Mouse (Mus musculus): ENCODE data around the gene Fuk.
"Not testable (repeated sequence)": the region's sequence is repeated elsewhere in the genome, so short reads cannot be mapped to it uniquely, and the experiment has no call there.

Fuk gene

GRCm38 (mm10) chr8:110861347-110862025 lies 40.8 kb downstream of the Fuk start:
- DNase-seq, result not testable (repeated sequence)

DNA sequence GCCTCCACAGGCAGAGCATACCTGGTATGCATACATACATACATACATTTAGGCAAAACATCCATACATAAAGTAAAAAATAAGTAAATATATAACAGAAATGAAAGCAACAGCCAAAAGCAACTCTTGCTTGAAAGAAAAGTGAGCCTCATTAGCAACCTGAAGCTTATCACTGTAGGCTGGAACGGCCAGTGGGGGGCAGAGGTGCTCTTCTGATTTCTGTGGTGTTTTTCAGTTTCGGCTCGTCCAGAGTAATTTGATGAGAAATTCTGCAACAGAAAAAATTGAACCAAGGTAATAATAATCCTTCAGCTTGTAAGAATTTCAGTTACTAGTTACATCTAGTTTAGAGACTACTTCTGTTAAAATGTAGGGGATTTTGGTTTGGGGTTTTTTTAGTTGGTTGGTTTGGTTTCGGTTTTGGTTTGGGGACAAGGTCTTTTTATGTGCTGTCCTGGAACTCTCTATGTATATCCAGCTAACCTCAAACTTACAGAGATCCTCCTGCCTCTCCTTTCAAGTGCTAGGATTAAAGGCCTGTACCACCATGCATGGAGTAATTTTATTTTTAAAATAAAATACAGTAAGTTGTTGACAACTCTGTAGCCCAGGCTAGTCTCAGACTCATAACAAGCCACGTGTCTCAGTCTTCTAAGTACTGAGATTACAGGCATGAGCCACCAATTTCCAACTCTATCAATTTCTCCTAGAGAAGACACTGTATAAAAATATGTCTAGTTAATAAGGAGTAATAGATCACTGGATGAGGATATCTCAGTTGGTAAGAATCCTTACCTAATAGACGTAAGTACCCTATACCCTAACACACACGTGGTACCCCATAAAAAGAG lies 42.4 kb downstream of the Fuk start:
- peak; percentile 4 for DNase-seq

DNA sequence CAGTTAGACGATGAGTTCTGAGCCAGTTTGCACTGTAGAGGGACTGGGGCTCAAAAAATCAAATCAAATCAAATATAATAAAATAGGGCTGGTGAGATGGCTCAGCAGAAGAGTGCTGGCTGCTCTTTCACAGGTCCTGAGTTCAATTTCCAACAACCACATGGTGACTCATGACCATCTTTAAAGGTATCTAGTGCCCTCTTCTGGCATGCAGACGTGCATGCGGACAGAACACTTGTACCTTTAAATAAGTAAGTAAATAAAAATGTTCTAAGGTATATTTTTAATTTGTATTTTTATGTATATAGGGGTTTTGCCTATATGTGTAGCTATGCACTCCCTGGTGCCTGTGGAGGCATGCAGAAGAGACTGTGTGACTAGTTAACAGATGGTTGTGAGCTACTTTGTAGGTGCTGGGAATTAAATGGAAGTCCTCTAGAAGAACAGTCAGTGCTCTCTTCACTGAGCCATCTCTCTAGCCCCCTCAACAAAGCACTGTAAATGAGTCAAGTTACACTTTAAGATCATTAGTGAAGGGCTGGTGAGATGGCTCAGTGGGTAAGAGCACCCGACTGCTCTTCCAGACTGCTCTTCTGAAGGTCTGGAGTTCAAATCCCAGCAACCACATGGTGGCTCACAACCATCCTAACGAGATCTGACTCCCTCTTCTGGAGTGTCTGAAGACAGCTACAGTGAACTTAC lies 45.4 kb downstream of the Fuk start:
- peak; percentile 23 for DNase-seq

- DNase-seq, result not testable (repeated sequence)
These were observed 46.2 kb downstream of the Fuk start for GRCm38 (mm10) chr8:110856073-110856472.

GRCm38 (mm10) chr8:110851186-110851585 lies 51.1 kb downstream of the Fuk start:
- DNase-seq, result no peak

DNA sequence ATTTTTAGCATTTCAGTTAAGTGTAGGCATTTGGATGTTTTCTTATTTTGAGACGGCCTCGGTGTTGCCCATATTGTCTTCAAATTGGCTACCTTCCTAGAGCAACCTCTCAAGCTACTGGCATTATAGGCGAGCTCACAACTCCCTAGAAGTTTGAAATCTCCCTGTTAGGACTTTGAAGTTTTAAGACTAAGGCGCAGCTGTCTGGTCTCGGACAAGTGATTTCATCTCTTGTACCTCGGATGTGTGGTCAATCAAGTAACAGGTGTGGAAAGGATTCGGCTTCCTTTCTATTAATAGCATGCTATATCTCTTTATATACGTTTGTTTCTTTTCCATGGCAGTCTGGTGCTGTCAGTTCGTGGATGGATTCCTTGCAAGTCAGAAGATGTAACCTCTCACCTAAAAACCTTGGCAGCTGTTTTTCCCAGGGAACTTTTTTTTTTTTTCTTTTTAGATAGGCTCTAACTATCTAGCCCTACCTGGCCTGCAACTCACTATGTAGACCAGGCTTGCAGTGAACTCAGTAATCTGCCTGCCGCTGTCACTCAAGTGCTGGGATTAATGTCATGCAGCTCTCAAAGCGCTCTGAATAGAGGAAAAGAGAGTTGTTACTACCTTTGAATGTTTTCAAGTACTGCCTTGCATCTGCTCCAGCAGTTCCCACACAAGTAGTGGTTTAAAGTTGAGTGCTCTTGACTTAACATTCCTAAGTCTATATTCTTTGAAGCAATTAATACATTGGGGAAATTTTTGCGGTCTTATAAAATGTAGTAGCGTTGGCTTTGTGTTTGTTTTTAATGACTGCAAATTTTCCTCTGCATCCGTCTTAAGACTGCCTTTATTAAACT lies 54.4 kb downstream of the Fuk start:
- DNase-seq, result peak; percentile 25

DNA sequence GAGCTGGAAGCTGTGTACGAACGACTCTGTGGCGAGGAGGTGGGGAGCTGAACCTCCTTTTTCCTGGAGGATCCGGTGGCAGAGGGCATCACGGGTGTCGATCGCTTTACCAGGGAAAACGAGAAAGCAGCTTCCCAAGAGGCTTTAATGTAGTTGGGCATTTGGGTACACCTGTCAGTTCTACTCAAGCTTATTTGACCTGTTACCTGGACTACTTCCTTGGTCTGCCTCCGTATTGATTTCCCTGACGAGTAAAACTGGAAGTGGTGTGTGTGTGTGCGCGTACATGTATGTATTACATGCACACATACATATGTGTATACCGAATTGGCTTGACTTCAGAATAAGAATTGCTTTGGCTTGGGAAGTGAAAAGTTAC lies 55.1 kb downstream of the Fuk start:
- DNase-seq, result no peak

- peak; percentile 94 for DNase-seq
These were observed 55.7 kb downstream of the Fuk start, which contains the start of the genes Cog4 and Sf3b3 for GRCm38 (mm10) chr8:110846405-110847170. TSS of gene Cog4 (plus strand) at chr8:110846600. TSS of gene Sf3b3 (minus strand) at chr8:110846787.

DNA sequence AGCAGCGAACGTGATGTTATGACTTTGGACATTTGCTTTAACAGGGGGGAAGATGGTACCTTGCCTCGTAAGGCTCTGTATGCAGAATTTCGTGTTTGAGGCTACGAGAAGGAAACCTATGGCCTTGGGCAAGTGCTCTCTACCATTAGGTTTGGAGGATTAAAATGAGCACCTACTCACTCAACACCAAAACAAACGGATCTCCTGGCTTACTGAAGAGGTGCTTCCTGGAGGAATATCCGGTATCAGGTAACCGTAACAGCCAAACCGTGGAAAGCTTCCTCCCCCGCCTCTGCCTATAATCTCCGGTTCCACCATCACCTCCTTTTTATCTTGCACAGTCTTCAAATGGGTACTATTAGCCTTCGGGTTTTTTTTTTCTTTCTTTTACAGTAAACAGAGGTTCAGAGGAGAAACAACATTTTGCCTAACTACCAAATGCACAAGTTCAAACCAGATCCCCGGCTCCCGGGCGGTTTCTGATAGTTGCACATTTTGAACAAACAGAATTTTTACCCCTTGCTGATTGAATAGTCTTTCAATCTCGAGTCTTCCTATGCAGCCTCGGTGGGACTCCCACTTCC lies 56.4 kb downstream of the Fuk start:
- no peak for DNase-seq

- no peak for DNase-seq
These were observed 57.3 kb downstream of the Fuk start for GRCm38 (mm10) chr8:110844941-110845340.

- no peak for DNase-seq
These were observed 59.1 kb downstream of the Fuk start for GRCm38 (mm10) chr8:110843207-110843606.

GRCm38 (mm10) chr8:110842012-110842574 lies 60.2 kb downstream of the Fuk start:
- no peak for DNase-seq

Measured in lung, postnatal 36 days (tissue).